Mouse (Mus musculus) testis, adult 2 months (tissue): ENCODE measurements around the gene Fnbp4.

Experiments used
- CTCF ChIP-seq: fragments of 200-500 bp; IDR thresholded peaks from 2 replicates; pipeline ENCODE4 v1.5.1; 2012; ENCODE audit warnings: low read depth, mild to moderate bottlenecking, inconsistent platforms, low read length, moderate library complexity; ENCODE audit not compliant: control insufficient read depth, insufficient read depth, insufficient replicate concordance
- POLR2A ChIP-seq: fragments of 200-500 bp; IDR thresholded peaks from 2 replicates; pipeline ENCODE4 v1.6.1; 2012; ENCODE audit warnings: low read depth, mild to moderate bottlenecking, inconsistent platforms, low read length, moderate library complexity; ENCODE audit not compliant: control insufficient read depth

- TF ChIP-seq CTCF (no peak), POLR2A (no peak)
These were observed 18.4 kb upstream of the Fnbp4 start for GRCm38 (mm10) chr2:90726818-90727217.
